Mouse (Mus musculus): ENCODE results near the gene Gpm6b.
A peak's percentile ranks its signal among the peaks of the same experiment; 100 is the strongest.

Gene Gpm6b

GRCm38 (mm10) chrX:166307437-166308222 is 68.9 kb downstream of the Gpm6b start:
- DNase-seq: no peak

- DNase-seq: peak in 1 of 2 experiments; percentile 36
Observed at GRCm38 (mm10) chrX:166308798-166309197, 70.1 kb downstream of the Gpm6b start.

- DNase-seq: no peak
Observed at GRCm38 (mm10) chrX:166315251-166315650, 76.5 kb downstream of the Gpm6b start.

GRCm38 (mm10) chrX:166316552-166317375 is 78.1 kb downstream of the Gpm6b start:
- DNase-seq: no peak

GRCm38 (mm10) chrX:166317376-166317679 is 78.6 kb downstream of the Gpm6b start:
- peak in 1 of 2 experiments; percentile 31 for DNase-seq

GRCm38 (mm10) chrX:166323226-166323625 is 84.5 kb downstream of the Gpm6b start:
- no peak for DNase-seq

GRCm38 (mm10) chrX:166327621-166328020 is 88.9 kb downstream of the Gpm6b start:
- no peak for DNase-seq

- DNase-seq: no peak
Observed at GRCm38 (mm10) chrX:166328219-166328901, 89.6 kb downstream of the Gpm6b start.

GRCm38 (mm10) chrX:166328904-166329451 is 90.3 kb downstream of the Gpm6b start:
- DNase-seq: no peak

- DNase-seq: no peak
Observed at GRCm38 (mm10) chrX:166334516-166335136, 95.9 kb downstream of the Gpm6b start.

- no peak for DNase-seq
Observed at GRCm38 (mm10) chrX:166338353-166338752, 99.6 kb downstream of the Gpm6b start.

GRCm38 (mm10) chrX:166338784-166339520 is 100.2 kb downstream of the Gpm6b start:
- DNase-seq: peak in 1 of 2 experiments; percentile 42

- DNase-seq: peak; percentile 59 to 67
Observed at GRCm38 (mm10) chrX:166339911-166340310, 101.2 kb downstream of the Gpm6b start.

- no peak for DNase-seq
Observed at GRCm38 (mm10) chrX:166341795-166342194, 103.1 kb downstream of the Gpm6b start.

- DNase-seq: peak; percentile 67
Observed at GRCm38 (mm10) chrX:166344228-166345015, 105.7 kb downstream of the Gpm6b start.

GRCm38 (mm10) chrX:166348086-166348485 is 109.4 kb downstream of the Gpm6b start:
- DNase-seq: no peak

- DNase-seq: peak in 1 of 2 experiments; percentile 31
Observed at GRCm38 (mm10) chrX:166348634-166349033, 109.9 kb downstream of the Gpm6b start.

- peak; percentile 65 to 79 for DNase-seq
Observed at GRCm38 (mm10) chrX:166351790-166352189, 113.1 kb downstream of the Gpm6b start.

GRCm38 (mm10) chrX:166353412-166353811 is 114.7 kb downstream of the Gpm6b start:
- peak in 1 of 2 experiments; percentile 38 for DNase-seq

- no peak for DNase-seq
Observed at GRCm38 (mm10) chrX:166354913-166355312, 116.2 kb downstream of the Gpm6b start.

- no peak for DNase-seq
Observed at GRCm38 (mm10) chrX:166356276-166356675, 117.6 kb downstream of the Gpm6b start.
